Mouse (Mus musculus) hematopoietic stem cell, adult 5-6 weeks (primary cell): ENCODE data around the gene Sez6l2. TPM values are rescaled to one million over a fixed set of nuclear protein-coding genes. Genes with fewer than 3 reads are reported as not detected.

Source experiments
- ATAC-seq, 2 experiments: fragments of 125-278 bp in 1 of 2; replicated peaks in 1 of 2; 2 replicates each; pipeline ENCODE4 v1.8.0; 2016 to 2017; ENCODE audit warnings: inconsistent platforms in 2 of 2, mild to moderate bottlenecking in 2 of 2, moderate number of reproducible peaks in 2 of 2, low read depth in 1 of 2, moderate TSS enrichment in 1 of 2; ENCODE audit not compliant: low FRiP score in 2 of 2, poor library complexity in 2 of 2, severe bottlenecking in 2 of 2, insufficient read depth in 1 of 2, low TSS enrichment in 1 of 2
- total RNA-seq: library from RNA; stranded (forward); fragments of 172-1452, 232-1000 nt; gene quantifications from 2 replicates; pipeline ENCODE4 v1.2.3, GENCODE M21; 2017

Sez6l2 gene
- total RNA-seq, 1 experiment from 2014 or later = 0.25 TPM

GRCm38 (mm10) chr7:126950647-126951615, 568 bp downstream of the Sez6l2 start:
- ATAC-seq = no peak

- no peak for ATAC-seq
Measured at GRCm38 (mm10) chr7:126951741-126952140, 1.4 kb downstream of the Sez6l2 start.

DNA sequence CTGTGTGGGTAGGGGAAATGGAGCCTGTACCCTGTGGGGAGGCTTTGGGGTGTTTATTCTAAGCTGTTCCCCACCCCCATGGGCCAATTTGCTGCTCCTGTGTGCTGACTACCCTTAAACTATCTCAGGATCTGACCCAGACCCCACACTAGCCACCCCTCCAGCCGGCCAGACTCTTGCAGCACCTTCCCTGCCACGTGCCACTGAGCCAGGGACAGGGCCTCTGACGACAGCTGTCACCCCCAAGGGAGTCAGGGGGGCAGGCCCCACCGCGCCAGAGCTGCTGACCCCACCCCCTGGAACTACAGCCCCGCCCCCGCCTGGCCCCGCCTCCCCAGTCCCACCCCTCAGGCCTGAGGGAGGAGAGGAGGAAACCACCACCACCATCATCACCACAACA, 2.3 kb downstream of the Sez6l2 start:
- no peak for ATAC-seq

GRCm38 (mm10) chr7:126955125-126955524, 4.8 kb downstream of the Sez6l2 start:
- no peak for ATAC-seq

DNA sequence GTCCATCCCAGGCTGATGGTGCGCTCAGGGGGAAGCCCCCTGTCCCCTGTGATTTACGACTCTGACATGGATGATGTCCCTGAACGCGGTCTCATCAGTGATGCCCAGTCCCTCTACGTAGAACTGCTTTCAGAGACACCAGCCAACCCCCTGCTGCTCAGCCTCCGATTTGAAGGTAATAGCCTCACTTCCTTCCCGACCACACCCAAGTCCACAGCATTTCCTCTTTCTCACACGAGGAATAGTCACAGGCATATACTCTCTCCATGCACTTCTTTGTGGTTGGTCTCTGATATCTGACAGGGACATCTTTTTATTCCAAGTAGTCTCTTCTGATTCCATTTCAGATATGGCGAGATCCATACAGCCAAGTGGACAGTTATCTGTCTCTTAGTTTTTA, 9.4 kb downstream of the Sez6l2 start:
- ATAC-seq = no peak

- ATAC-seq = no peak
Measured at GRCm38 (mm10) chr7:126961095-126961494, 10.7 kb downstream of the Sez6l2 start.

- no peak for ATAC-seq
Measured at GRCm38 (mm10) chr7:126961965-126962364, 11.6 kb downstream of the Sez6l2 start.

DNA sequence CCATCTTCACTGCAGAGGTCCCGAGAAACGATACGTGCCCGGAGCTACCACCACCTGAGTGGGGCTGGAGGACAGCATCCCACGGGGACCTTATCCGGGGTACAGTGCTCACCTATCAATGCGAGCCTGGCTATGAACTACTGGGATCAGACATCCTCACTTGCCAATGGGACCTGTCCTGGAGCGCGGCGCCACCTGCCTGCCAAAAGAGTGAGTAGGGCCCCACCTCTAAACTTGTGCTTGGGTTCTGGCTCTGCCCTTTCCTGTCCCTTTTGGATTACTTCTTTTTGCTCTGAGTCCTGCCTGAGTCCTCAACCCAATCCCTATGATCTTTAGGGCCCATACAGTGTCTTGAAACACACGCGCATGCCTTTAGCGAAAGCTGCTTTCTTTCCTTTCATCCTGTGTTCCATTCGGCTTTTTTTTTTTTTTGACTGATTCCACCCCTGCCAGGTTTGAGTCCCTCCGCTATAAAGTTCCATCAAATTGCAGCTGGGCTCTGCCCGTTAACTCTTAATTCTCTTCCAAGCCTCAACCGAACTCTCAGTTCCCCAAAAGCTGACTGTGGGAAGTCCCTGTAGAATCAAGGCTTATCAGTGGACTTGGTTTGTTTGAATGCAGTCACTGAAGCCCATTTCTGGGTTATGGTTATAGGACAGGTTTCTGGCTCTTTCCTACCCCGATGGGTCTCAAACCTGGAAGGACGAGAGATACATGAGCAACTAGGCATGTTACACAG, 13.4 kb downstream of the Sez6l2 start:
- peak in 1 of 2 experiments; percentile 32; a peak in 1 of 4 replicates for ATAC-seq

GRCm38 (mm10) chr7:126965568-126965967, 15.2 kb downstream of the Sez6l2 start:
- ATAC-seq = no peak

DNA sequence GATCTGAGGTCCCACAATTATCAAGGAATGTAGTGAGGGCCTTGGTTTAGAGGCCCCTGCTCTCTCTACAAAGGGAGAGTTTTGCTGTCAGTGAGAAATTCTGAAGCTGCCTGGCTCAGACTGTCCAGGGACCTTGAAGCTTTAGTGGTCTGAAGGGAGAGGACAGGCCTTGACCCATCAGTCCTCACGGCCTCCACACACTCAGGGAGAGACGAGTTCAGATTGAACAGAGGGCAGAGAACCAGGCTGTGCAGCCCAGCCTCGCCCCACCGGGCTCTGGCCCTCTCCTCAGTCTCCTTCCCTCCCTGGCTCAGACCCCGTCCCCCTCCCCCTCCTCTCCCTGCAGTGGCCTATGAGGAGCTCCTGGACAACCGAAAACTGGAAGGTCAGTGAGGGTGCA, 17.0 kb downstream of the Sez6l2 start:
- ATAC-seq = no peak

GRCm38 (mm10) chr7:126975493-126975892, 25.1 kb downstream of the Sez6l2 start:
- peak in 1 of 2 experiments; percentile 22; a peak in 1 of 4 replicates for ATAC-seq

GRCm38 (mm10) chr7:126975893-126975949, 25.4 kb downstream of the Sez6l2 start, which contains the start of gene Cdipt:
Cdipt (plus strand) TSS chr7:126975914.
- ATAC-seq = no peak

- peak; percentile 95 to 96 for ATAC-seq
Measured at GRCm38 (mm10) chr7:126975950-126976866, 25.8 kb downstream of the Sez6l2 start, which contains the start of gene Cdiptos. Cdiptos (minus strand) TSS chr7:126976098.

DNA sequence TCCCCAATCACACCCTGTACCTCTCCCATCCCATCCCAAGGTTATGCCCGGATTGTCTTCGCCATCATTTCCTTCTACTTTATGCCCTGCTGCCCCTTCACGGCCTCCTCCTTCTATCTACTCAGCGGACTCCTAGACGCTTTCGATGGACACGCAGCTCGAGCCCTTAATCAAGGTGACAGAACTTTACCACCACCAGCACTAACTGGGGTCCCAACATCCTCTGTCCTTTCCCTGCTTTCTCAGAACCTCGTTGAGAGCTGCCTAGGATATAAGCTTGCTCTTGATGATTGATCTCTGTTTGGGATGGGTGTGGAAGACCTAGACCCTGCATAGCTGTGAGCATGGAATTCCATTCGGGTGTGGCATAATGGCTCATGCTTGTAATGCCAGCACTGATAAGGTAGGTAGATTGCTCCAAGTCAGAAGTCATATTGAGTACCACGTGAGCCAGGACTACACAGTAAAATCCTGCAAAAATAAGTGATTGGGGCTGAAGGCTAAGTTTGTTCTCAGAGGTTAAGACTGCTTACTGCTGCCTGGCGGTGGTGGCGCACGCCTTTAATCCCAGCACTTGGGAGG, 26.6 kb downstream of the Sez6l2 start:
- no peak for ATAC-seq

DNA sequence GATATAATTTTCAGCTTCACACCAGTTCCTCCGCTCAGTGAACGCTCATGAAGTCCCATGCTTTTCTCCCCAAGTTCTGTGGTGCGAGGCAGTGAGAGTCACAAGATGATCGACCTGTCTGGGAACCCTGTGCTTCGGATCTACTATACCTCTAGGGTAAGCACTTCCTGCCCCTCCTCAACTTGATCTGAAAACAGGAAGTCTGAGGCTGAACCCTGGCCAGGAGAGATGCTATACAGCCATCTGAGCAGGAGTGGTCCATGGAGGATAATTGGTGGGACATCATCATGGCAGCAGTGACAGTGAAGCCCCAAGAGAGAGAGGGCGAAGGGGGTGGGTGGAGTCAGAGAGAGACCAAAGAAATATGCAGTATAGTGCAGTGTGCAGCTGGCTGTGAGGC, 28.5 kb downstream of the Sez6l2 start:
- no peak for ATAC-seq

- ATAC-seq = no peak
Measured at GRCm38 (mm10) chr7:126981601-126982000, 31.2 kb downstream of the Sez6l2 start.

DNA sequence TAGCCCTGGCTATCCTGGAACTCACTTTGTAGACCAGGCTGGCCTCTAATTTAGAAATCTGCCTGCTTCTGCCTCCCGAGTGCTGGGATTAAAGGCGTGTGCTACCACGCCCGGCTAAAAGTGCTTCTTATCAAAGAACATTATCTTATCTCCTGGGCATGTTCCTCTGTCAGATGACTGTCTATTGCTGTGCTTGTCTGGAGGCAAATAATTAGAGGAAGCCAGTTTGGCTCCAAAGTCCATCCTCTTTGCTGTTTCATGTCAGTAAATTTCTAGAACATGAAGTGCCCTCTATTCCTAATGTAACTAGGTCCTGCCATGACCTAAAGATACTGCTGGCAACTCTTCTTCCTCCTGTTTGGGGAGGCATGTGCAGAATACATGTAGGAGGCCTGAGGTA, 31.7 kb downstream of the Sez6l2 start:
- no peak for ATAC-seq
